Mouse (Mus musculus) stomach, embryonic 14.5 days (tissue): Measurements from ENCODE around the gene Ttc39b. TPM values are rescaled to one million over a fixed set of nuclear protein-coding genes. Genes with fewer than 3 reads are reported as not detected.

ENCODE experiments used
- ATAC-seq: fragments of 200-750 bp; cut with Nextera tagmentation; 2 replicates; pipeline ENCODE4 v1.8.0; 2017; ENCODE audit warnings: low read depth, moderate TSS enrichment; ENCODE audit not compliant: insufficient number of reproducible peaks, insufficient read depth, low FRiP score
- H3K27ac ChIP-seq: fragments of 300-500 bp; sonication (generic); 2 replicates; pipeline ENCODE4 v1.5.1; 2014; ENCODE audit warnings: mild to moderate bottlenecking, low read length, moderate library complexity, mixed read lengths
- H3K27me3 ChIP-seq: fragments of 300-500 bp; sonication (generic); 2 replicates; pipeline ENCODE4 v1.6.1; 2014; ENCODE audit warnings: low read length, control low read depth, mixed read lengths; ENCODE audit not compliant: control insufficient read depth, insufficient read depth
- H3K36me3 ChIP-seq: fragments of 300-500 bp; sonication (generic); 2 replicates; pipeline ENCODE4 v1.6.1; 2014; ENCODE audit warnings: mild to moderate bottlenecking, control low read depth, low read length, moderate library complexity, mixed read lengths; ENCODE audit not compliant: control insufficient read depth, insufficient read depth
- H3K4me1 ChIP-seq: fragments of 300-500 bp; sonication (generic); 2 replicates; pipeline ENCODE4 v1.6.1; 2014; ENCODE audit warnings: low read length, control low read depth, mixed read lengths; ENCODE audit not compliant: control insufficient read depth, insufficient read depth
- H3K4me2 ChIP-seq: fragments of 300-500 bp; sonication (generic); replicated peaks from 2 replicates; pipeline ENCODE4 v1.6.1; 2014; ENCODE audit warnings: low read depth, low read length, control low read depth
- H3K4me3 ChIP-seq: fragments of 300-500 bp; sonication (generic); 2 replicates; pipeline ENCODE4 v1.5.1; 2014; ENCODE audit warnings: low read depth, low read length, control low read depth
- H3K9ac ChIP-seq: fragments of 300-500 bp; sonication (generic); replicated peaks from 2 replicates; pipeline ENCODE4 v1.6.1; 2014; ENCODE audit warnings: low read depth, mild to moderate bottlenecking, control low read depth, low read length, moderate library complexity, mixed read lengths
- H3K9me3 ChIP-seq: fragments of 300-500 bp; sonication (generic); 2 replicates; pipeline ENCODE4 v1.6.1; 2016; ENCODE audit warnings: low read depth, low read length, control low read depth; ENCODE audit not compliant: control insufficient read depth
- WGBS: fragments of 180-500 bp; shearing (Covaris S2); extraction: QIAGEN DNeasy Blood & Tissue Kit; methylation state at CpG from one replicate; pipeline ENCODE4 v1.1.7; 2014; 5-methylcytosine and 5-hydroxymethylcytosine counted together
- polyA plus RNA-seq: library from polyadenylated mRNA; unstranded; fragments of >200 nt; fragmentation: Nextera tagmentation; extraction: Ambion mirVana; gene quantifications from 2 replicates; pipeline ENCODE4 v1.2.1, GENCODE M21; 2014

Ttc39b gene
- polyA plus RNA-seq, 1 experiment from 2014 or later: 3.1 TPM

- Histone ChIP-seq H3K9me3 (no peaks in the 10 kb centered on the region), H3K27me3 (no peaks in the 10 kb centered on the region), H3K36me3 (no peaks in the 10 kb centered on the region), H3K4me1 (no peaks in the 10 kb centered on the region), H3K9ac (no peak overlapping the region), H3K4me2 (no peak overlapping the region), H3K27ac (no peak overlapping the region), H3K4me3 (no peak overlapping the region)
- ATAC-seq: no peak
- WGBS: 46% methylated on average over 5 of the region's 5 CpGs
Measured at GRCm38 (mm10) chr4:83224242-83224641, 99.8 kb downstream of the Ttc39b start.

- WGBS: 58% methylated on average over 5 of the region's 5 CpGs
- Histone ChIP-seq H3K4me1 (no peaks in the 10 kb centered on the region), H3K9ac (no peak overlapping the region), H3K36me3 (no peaks in the 10 kb centered on the region), H3K27ac (no peak overlapping the region), H3K4me2 (no peak overlapping the region), H3K9me3 (no peaks in the 10 kb centered on the region), H3K4me3 (no peak overlapping the region), H3K27me3 (no peaks in the 10 kb centered on the region)
- ATAC-seq: no peak
Measured at GRCm38 (mm10) chr4:83223197-83223596, 100.9 kb downstream of the Ttc39b start.

DNA sequence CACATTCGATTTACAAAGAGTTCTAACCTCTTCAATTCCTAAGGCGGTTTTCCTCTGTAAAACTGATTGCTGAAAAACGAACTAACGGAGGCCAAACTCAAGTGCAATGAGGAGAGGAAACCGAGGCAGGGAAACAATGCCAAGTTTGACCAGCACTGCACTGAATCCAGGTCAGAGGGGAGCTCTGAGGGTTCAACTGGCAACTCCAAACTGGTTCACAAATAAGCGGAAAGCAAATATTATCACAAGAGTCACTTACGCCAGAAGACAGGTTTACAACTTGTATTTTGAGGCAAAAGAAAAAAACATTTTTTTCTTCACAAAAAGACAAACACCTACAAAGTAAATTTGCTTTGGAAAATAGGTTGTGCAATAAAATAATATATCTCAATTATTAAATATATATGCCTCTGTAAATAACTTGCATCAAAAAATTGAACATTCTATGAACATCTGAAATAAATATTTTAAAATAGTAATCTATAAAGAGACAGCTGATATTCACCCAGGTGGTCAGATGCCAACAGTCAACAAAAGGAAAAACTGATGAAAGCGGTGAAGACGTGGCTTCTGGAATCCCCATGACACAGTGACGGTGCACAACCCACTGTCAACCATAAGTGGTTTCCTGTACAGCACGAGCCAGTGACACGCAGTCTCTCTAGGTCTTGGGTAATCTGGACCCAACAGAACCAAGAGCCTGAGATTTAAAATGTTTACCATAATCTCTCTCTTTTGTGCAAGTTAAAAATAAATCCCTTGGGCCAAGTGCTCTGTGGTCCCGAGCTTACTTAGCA lies 103.1 kb downstream of the Ttc39b start:
- Histone ChIP-seq H3K27ac (no peak overlapping the region), H3K9me3 (no peaks in the 10 kb centered on the region), H3K9ac (no peak overlapping the region), H3K4me2 (no peak overlapping the region), H3K4me3 (no peak overlapping the region), H3K36me3 (no peaks in the 10 kb centered on the region), H3K27me3 (no peaks in the 10 kb centered on the region), H3K4me1 (no peaks in the 10 kb centered on the region)
- WGBS: 82% methylated on average over 13 of the region's 13 CpGs
- no peak for ATAC-seq

- H3K9ac ChIP-seq: no peak overlapping the region
- no peak for ATAC-seq
- WGBS: 70% methylated on average over 5 of the region's 5 CpGs
- no peaks in the 10 kb centered on the region for H3K36me3 ChIP-seq
- no peak overlapping the region for H3K27ac ChIP-seq
- no peaks in the 10 kb centered on the region for H3K9me3 ChIP-seq
- H3K4me2 ChIP-seq: no peak overlapping the region
- H3K4me1 ChIP-seq: peaks cover 5% of the 10 kb centered on the region; the same call in 1 of the 2 replicates
- no peak overlapping the region for H3K4me3 ChIP-seq
- H3K27me3 ChIP-seq: no peaks in the 10 kb centered on the region
Measured at GRCm38 (mm10) chr4:83219253-83219652, 104.8 kb downstream of the Ttc39b start.

DNA sequence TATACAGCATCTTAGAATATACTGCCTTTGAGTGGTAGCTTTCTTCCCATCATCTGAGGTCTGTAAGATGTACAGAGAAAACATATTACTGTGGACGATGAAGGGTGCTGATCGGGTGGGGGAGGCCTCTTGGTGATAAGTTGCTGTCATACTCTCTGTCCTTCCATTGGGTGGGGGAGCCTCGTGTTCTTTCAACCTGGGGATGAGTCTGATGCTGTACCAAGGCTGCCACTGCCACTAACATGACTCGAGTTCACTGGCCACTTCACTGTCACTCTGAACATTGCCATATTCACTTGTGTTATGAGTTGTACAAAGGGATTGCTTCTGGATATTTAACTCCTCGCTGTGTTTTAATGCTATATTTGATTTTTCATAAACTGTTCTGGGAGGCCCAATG lies 106.9 kb downstream of the Ttc39b start:
- Histone ChIP-seq H3K36me3 (no peaks in the 10 kb centered on the region), H3K9ac (no peak overlapping the region), H3K27ac (no peak overlapping the region), H3K4me3 (no peak overlapping the region), H3K4me2 (no peak overlapping the region), H3K4me1 (peaks cover 5% of the 10 kb centered on the region; the same call in 1 of the 2 replicates), H3K9me3 (no peaks in the 10 kb centered on the region), H3K27me3 (no peaks in the 10 kb centered on the region)
- 90% methylated on average over 5 of the region's 5 CpGs for WGBS
- no peak for ATAC-seq

- 82% methylated on average over 7 of the region's 7 CpGs for WGBS
- ATAC-seq: no peak
- Histone ChIP-seq H3K4me2 (no peak overlapping the region), H3K27me3 (no peaks in the 10 kb centered on the region), H3K9ac (no peak overlapping the region), H3K4me1 (peaks cover 5% of the 10 kb centered on the region; the same call in 1 of the 2 replicates), H3K36me3 (no peaks in the 10 kb centered on the region), H3K27ac (no peak overlapping the region), H3K4me3 (no peak overlapping the region), H3K9me3 (no peaks in the 10 kb centered on the region)
Measured at GRCm38 (mm10) chr4:83216381-83216780, 107.7 kb downstream of the Ttc39b start.

DNA sequence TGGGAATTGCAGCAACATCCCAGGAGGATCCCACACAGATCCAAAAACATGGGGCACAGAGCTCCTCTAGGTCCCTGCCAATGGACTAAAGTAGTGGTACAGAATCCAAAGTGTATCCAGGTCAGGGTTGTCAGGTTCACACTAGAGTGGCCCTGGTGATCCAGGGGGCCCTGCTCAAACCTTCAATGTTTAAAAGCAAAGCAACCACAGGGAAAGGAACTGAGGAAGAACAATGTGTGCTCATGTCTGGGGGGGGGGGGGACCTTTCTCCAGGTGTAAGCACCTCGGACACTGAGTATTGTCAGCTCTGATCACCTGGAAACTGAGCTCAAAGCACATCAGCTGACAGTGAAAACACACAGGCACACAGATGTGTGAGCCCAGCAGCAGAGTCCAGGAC lies 108.3 kb downstream of the Ttc39b start:
- WGBS: 75% methylated on average over 1 of the region's 1 CpGs
- Histone ChIP-seq H3K9ac (no peak overlapping the region), H3K27ac (no peak overlapping the region), H3K9me3 (no peaks in the 10 kb centered on the region), H3K4me3 (no peak overlapping the region), H3K4me2 (no peak overlapping the region), H3K4me1 (peaks cover 5% of the 10 kb centered on the region; the same call in 1 of the 2 replicates), H3K36me3 (no peaks in the 10 kb centered on the region), H3K27me3 (no peaks in the 10 kb centered on the region)
- no peak for ATAC-seq

DNA sequence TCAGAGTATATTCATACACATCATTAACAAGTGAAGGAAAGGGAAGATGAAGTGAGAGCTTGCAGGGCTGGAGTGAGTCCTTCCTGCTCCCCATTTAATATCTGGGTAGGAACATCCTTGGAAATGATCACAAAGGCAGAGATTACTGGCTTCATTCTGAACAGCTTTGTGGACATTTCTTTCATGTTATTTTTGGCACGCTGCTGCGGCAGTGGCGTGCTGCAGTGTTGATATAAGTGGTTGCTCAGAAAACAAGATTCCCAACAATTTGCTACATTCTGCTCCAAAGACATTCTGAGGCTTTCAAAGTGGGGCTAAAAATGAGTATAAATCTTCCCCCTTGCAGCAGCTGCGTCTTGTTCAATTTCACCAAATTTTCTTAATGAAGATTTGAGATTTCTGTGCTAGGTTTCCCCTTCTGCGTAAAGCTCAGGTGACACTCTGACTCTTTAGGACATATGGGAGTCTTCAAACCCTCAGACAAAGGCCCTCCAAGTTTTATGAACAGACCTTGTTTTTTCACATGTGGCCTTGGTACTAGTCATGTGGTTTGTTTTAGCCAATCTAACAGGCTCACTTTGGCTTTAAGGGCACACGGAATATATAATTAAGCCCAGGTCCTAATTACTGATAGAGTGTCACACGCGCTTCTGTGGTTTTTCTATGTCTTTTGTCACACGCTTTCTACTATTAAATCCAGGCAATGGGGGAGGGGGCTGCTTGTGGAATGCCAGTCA lies 109.1 kb downstream of the Ttc39b start:
- H3K4me3 ChIP-seq: no peak overlapping the region
- H3K4me1 ChIP-seq: peaks cover 5% of the 10 kb centered on the region; the same call in 1 of the 2 replicates
- no peaks in the 10 kb centered on the region for H3K9me3 ChIP-seq
- no peak for ATAC-seq
- no peaks in the 10 kb centered on the region for H3K36me3 ChIP-seq
- H3K27me3 ChIP-seq: no peaks in the 10 kb centered on the region
- H3K9ac ChIP-seq: no peak overlapping the region
- H3K27ac ChIP-seq: no peak overlapping the region
- H3K4me2 ChIP-seq: no peak overlapping the region
- WGBS: 51% methylated on average over 9 of the region's 9 CpGs
